Mouse (Mus musculus): ENCODE measurements around the gene Pkp3. TPM values are rescaled to one million over a fixed set of nuclear protein-coding genes. Genes with fewer than 3 reads are reported as not detected.
A peak's percentile ranks its signal among the peaks of the same experiment; 100 is the strongest.

The Pkp3 gene
- polyA plus RNA-seq, 1 experiment from 2014 or later, result 0.18 TPM

DNA sequence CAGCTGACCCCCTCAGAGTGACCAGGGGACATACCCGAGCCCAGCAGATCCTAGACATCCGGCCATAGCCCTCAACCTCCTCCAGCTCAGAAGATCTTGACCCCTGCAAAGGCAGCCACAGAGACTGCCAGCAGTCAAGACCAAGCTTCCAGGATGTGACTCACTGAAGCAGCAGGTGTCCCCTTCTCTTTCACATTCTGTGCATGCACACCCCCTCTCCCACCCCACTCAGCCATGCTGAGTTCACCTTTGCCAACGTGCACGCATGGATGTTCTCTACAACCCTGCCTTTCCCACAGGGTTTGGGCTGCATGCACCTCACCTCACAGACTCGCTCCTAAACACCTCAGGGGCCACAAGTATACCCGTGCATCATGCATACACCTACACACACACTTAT lies 18.0 kb downstream of the Pkp3 start:
- no peak overlapping the region for H3K27ac ChIP-seq (replicated peaks)
- H3K9me3 ChIP-seq (replicated peaks), result no peaks in the 10 kb centered on the region
- WGBS, result 82% methylated on average over 6 of the region's 6 CpGs
- H3K36me3 ChIP-seq, result no peaks in the 10 kb centered on the region
- H3K9ac ChIP-seq (replicated peaks), result no peak overlapping the region
- ATAC-seq (ENCODE audit: low FRiP score), result no peak
- H3K4me1 ChIP-seq, result peaks cover 19% of the 10 kb centered on the region
- H3K4me3 ChIP-seq (replicated peaks), result no peak overlapping the region
- 0 out of 2 replicates have a peak overlapping the region, but pooled peaks have one; percentile 6 for H3K4me2 ChIP-seq
- peaks cover 43% of the 10 kb centered on the region for H3K27me3 ChIP-seq (replicated peaks)

DNA sequence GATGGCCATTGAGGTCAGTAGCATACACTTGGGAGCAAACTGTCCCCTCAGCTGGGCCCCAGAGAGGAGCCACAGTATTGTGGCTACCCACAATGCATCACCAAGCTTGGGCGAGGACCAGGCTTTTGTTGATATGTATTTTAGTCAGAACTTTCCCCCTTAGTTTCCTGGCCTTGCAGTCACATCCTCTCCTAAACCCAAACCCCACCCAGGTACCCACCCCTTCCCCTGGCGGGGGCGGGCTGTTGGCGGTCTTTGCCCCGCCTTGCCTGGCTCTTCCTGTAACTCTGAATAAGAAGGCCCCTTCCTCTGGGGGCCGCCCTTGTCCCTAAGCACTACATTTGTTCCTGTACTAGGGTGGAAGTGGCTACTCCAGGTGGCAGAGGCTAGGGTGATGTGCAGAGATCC lies 18.6 kb downstream of the Pkp3 start:
- no peaks in the 10 kb centered on the region for H3K36me3 ChIP-seq
- H3K4me3 ChIP-seq (replicated peaks), result no peak overlapping the region
- H3K4me2 ChIP-seq, result 0 out of 2 replicates have a peak overlapping the region, but pooled peaks have one; percentile 6
- no peaks in the 10 kb centered on the region for H3K9me3 ChIP-seq (replicated peaks)
- 50% methylated on average over 6 of the region's 6 CpGs for WGBS
- ATAC-seq (ENCODE audit: low FRiP score), result no peak
- no peak overlapping the region for H3K9ac ChIP-seq (replicated peaks)
- H3K4me1 ChIP-seq, result peaks cover 19% of the 10 kb centered on the region
- H3K27me3 ChIP-seq (replicated peaks), result peaks cover 49% of the 10 kb centered on the region
- H3K27ac ChIP-seq (replicated peaks), result no peak overlapping the region

DNA sequence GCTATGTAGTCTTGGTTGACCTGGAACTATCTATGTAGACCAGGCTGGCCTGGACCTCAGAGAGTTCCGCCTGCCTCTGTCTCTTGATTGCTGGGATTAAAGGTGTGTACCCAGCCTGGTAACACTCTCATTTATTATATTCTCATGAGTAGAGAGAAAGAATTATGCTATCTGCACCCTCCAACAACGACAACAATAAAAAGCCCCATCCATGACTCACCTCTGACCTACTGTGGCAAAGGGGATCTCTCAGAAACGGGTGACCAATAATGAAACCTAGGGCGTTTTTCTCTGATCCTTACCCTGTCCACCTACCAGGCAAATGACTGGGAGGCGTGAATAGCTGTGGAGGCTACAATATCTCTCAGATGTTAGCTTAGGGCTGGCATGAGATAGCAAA lies 19.2 kb downstream of the Pkp3 start:
- Histone ChIP-seq H3K4me1 (peaks cover 18% of the 10 kb centered on the region), H3K9me3 (replicated peaks) (no peaks in the 10 kb centered on the region), H3K4me3 (replicated peaks) (no peak overlapping the region), H3K27ac (replicated peaks) (no peak overlapping the region), H3K9ac (replicated peaks) (no peak overlapping the region), H3K36me3 (no peaks in the 10 kb centered on the region), H3K27me3 (replicated peaks) (peaks cover 55% of the 10 kb centered on the region), H3K4me2 (no peak overlapping the region)
- no peak for ATAC-seq (ENCODE audit: low FRiP score)
- WGBS, result 77% methylated on average over 5 of the region's 5 CpGs

DNA sequence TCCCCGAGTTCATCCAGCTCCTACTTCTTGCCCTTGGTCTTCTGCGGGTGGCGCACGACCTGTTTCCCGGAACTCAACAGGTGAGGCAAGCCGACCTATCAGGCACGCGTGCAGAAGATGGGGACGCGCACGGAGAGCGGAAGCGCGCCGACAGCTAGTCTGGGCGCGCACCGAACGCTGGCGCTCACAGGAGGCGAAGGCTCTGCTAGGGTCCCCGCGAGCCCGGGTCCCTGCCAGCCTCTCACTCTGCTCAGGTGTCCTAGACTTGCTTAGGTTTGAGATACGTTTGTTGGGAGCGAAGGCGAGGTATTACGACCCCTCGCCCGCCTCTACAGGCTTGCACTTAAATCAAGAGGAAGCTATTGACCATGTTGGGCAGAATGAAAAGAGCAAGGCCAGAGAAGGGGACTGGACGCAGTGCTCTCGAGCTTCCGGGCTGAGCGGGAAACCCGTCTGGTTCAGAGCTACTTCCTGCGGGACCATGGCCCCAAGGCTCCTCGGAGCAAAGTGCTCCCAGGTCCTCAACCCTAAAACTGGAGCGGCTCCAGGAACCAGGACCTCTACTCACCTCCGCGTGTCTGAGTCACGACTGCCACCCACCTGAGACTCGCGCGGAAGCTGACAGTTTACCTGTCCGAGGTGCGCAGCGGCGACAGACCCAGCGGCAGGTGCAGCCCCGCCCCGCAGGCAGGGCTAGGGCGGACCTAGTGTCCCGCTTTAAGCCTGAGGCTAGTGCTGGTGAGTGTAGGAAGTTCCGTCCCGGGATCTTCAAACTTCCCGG lies 22.1 kb downstream of the Pkp3 start, which contains the start of gene Sigirr:
Sigirr (minus strand) TSS at position 662 of the 781 bp plus-strand sequence.
- Histone ChIP-seq H3K36me3 (no peaks in the 10 kb centered on the region), H3K27ac (replicated peaks) (no peak within 1 kb of the TSS), H3K9me3 (replicated peaks) (no peaks in the 10 kb centered on the region), H3K4me3 (replicated peaks) (peak within 1 kb of the TSS; percentile 46), H3K4me1 (peaks cover 13% of the 10 kb centered on the region), H3K9ac (replicated peaks) (peak within 1 kb of the TSS; percentile 42), H3K27me3 (replicated peaks) (peaks cover 53% of the 10 kb centered on the region), H3K4me2 (peak within 1 kb of the TSS; percentile 77)
- WGBS, result 1% methylated on average over 56 of the region's 56 CpGs
- ATAC-seq (ENCODE audit: low FRiP score), result peak; percentile 65

DNA sequence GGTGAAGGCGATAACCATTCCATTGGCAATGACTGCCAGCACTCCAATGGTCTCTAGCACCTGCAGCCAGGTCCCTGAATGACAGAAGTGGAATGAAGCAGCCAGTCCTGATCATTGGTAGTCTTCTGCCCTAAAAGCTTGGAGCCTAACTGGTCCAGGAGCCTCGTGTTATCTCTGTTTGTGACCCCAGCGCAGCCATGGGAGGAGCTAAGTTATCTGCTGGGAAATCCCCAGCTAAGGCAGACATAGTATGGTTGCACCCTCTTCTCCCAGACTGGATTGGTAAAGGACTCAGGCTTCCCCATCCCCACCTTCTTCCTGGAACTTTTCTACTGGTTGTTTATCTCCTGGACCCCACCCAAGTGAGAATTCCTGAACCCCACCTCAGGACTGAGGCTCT lies 25.1 kb downstream of the Pkp3 start:
- Histone ChIP-seq H3K36me3 (no peaks in the 10 kb centered on the region), H3K4me1 (peaks cover 13% of the 10 kb centered on the region), H3K9me3 (replicated peaks) (no peaks in the 10 kb centered on the region), H3K4me2 (no peak overlapping the region), H3K27me3 (replicated peaks) (peaks cover 49% of the 10 kb centered on the region), H3K4me3 (replicated peaks) (no peak overlapping the region), H3K27ac (replicated peaks) (no peak overlapping the region), H3K9ac (replicated peaks) (no peak overlapping the region)
- WGBS, result 71% methylated on average over 3 of the region's 3 CpGs
- no peak for ATAC-seq (ENCODE audit: low FRiP score)

DNA sequence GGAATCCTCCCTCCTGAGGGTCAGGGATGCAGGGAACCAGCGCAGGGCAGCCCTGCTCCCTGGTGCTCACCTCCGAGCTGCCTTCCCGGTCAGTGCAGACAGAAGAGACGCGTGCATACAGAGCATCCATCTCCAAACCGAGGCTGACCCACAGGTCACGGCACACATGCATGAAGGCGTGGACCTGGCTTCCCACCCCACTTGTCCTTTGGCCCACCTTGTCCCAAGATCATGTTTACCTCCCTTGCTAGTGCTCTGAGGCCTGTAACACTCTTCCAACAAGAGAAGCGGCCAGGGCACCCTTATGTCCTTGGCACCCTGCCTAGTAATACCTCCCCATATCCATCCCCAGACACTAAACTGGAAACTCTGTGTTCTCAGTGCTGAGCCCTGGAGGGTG lies 37.9 kb downstream of the Pkp3 start:
- ATAC-seq (ENCODE audit: low FRiP score), result no peak
- no peak overlapping the region for H3K4me2 ChIP-seq
- no peak overlapping the region for H3K27ac ChIP-seq (replicated peaks)
- WGBS, result 91% methylated on average over 9 of the region's 9 CpGs
- no peaks in the 10 kb centered on the region for H3K9me3 ChIP-seq (replicated peaks)
- no peak overlapping the region for H3K4me3 ChIP-seq (replicated peaks)
- H3K4me1 ChIP-seq, result no peaks in the 10 kb centered on the region
- no peak overlapping the region for H3K9ac ChIP-seq (replicated peaks)
- H3K27me3 ChIP-seq (replicated peaks), result peaks cover 10% of the 10 kb centered on the region; the same call in 1 of the 2 replicates
- H3K36me3 ChIP-seq, result no peaks in the 10 kb centered on the region

DNA sequence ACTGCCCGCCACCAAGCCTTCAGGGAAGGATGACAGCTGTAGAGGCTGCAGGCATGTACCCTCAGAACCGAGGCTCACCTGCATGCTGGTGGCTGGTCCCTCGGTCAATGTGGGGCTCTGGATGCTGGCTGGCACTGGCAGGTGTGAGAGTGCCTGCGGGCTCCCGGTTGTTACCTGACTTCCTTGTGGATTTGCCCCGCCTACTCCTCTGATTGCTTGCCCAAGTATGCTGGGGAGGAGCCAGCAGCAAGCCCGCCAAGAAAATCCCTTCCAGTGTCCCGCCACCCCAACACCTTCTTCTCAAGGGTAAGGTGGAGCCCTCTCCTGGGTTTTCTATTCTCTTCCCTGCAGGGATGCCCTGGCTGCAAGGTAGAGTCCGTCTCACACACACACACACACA lies 39.6 kb downstream of the Pkp3 start, which contains the start of gene Ano9:
Ano9 (minus strand) TSS at position 171 of the 400 bp plus-strand sequence.
- Histone ChIP-seq H3K9ac (replicated peaks) (no peak within 1 kb of the TSS), H3K9me3 (replicated peaks) (no peaks in the 10 kb centered on the region), H3K4me2 (0 out of 2 replicates have a peak within 1 kb of the TSS, but pooled peaks have one; percentile 9), H3K27me3 (replicated peaks) (peaks cover 10% of the 10 kb centered on the region; the same call in 1 of the 2 replicates), H3K4me1 (no peaks in the 10 kb centered on the region), H3K36me3 (no peaks in the 10 kb centered on the region), H3K27ac (replicated peaks) (no peak within 1 kb of the TSS), H3K4me3 (replicated peaks) (no peak within 1 kb of the TSS)
- WGBS, result 17% methylated on average over 9 of the region's 9 CpGs
- ATAC-seq (ENCODE audit: low FRiP score), result no peak

DNA sequence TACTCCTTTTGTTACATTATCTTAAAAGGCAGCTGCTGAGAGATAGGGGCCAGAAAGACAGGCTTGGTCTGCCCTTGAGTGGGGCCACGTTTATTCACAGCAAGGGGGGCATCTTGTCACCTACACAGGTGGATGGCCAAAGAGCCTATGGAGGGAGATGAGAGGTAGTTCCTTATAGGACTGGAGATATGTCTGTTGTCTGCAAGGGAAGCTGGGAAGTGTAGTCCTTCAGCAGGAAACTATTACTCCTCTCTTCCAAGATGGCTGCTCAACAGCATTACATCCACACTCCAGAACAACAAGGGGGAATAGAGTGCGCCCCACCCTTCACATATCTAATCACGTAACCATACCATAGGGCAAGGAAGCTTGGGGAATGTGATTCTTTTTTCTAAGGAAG lies 41.5 kb downstream of the Pkp3 start:
- Histone ChIP-seq H3K27me3 (replicated peaks) (peaks cover 10% of the 10 kb centered on the region; the same call in 1 of the 2 replicates), H3K9ac (replicated peaks) (no peak overlapping the region), H3K9me3 (replicated peaks) (no peaks in the 10 kb centered on the region), H3K4me1 (peaks cover 5% of the 10 kb centered on the region; the same call in 1 of the 2 replicates), H3K36me3 (no peaks in the 10 kb centered on the region), H3K4me3 (replicated peaks) (no peak overlapping the region), H3K27ac (replicated peaks) (no peak overlapping the region), H3K4me2 (no peak overlapping the region)
- WGBS, result 74% methylated on average over 3 of the region's 3 CpGs
- ATAC-seq (ENCODE audit: low FRiP score), result no peak

DNA sequence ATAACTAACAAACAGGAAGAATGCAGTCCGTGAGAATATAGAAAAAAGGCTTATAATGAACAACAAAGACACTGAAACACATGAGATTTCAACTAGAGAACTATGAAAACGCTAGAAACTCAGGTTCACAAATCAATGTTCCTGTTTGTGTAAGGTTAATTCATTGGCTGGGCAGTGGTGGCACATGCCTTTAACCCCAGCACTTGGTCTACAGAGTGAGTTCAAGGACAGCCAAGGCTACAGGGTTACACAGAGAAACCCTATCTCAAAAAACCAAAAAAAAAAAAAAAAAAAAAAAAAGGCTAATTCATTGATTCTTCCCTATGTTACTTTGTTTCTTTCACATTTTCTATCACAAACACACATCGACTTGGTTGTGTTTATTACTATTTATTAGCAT lies 42.6 kb downstream of the Pkp3 start:
- Histone ChIP-seq H3K9me3 (replicated peaks) (no peaks in the 10 kb centered on the region), H3K36me3 (no peaks in the 10 kb centered on the region), H3K9ac (replicated peaks) (no peak overlapping the region), H3K27ac (replicated peaks) (no peak overlapping the region), H3K4me1 (peaks cover 5% of the 10 kb centered on the region; the same call in 1 of the 2 replicates), H3K4me3 (replicated peaks) (no peak overlapping the region), H3K4me2 (no peak overlapping the region), H3K27me3 (replicated peaks) (peaks cover 10% of the 10 kb centered on the region; the same call in 1 of the 2 replicates)
- 88% methylated on average over 3 of the region's 3 CpGs for WGBS
- ATAC-seq (ENCODE audit: low FRiP score), result no peak

DNA sequence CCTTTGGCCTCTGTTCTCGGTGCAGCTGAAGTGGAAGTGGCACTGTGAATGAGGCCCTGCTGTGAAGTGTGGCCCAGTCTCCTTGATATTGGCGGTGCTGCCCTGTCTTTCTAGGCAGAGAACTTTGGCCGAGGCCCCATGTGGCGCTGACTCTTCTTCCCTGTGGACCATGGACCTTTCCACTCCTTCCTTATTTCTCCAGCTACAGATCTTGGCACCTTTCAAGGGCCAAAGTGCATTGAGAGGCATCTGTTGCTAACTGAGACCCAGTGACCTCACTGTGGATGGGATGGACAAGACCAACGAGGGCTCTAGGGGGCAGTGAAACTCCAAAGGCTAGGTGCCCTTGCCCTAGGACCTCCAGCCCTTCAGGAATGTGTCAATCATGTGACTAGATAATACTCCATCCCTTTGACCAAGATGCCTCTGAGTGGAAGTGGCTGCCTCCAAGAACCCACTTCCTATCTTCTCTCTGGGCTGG lies 43.1 kb downstream of the Pkp3 start:
- no peak for ATAC-seq (ENCODE audit: low FRiP score)
- Histone ChIP-seq H3K4me2 (no peak overlapping the region), H3K27ac (replicated peaks) (no peak overlapping the region), H3K9ac (replicated peaks) (no peak overlapping the region), H3K4me1 (peaks cover 5% of the 10 kb centered on the region; the same call in 1 of the 2 replicates), H3K4me3 (replicated peaks) (no peak overlapping the region), H3K9me3 (replicated peaks) (no peaks in the 10 kb centered on the region), H3K27me3 (replicated peaks) (peaks cover 10% of the 10 kb centered on the region; the same call in 1 of the 2 replicates), H3K36me3 (no peaks in the 10 kb centered on the region)
- 83% methylated on average over 5 of the region's 5 CpGs for WGBS

DNA sequence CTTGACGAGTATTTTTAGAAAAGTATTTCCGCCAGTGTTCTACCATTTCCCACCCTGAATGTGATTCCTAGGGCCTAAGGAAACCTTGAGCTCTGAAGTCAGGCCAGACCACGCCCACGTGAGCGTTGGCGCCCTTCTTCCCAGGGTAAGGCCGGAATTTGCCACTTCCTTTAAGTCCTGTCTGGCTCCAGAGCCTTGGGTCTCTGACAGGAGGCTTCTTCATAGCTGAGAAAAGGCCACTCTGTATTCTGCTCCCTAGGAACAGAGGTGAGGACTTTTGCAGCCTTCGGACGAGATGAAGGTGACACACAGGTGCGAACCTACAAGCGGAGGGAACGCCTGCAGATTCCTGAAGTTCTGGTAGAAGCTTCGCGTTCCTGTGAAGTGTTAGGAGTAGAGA lies 44.2 kb downstream of the Pkp3 start, which contains the start of gene Ptdss2:
Ptdss2 (plus strand) TSS at position 138 of the 400 bp plus-strand sequence.
- Histone ChIP-seq H3K9ac (replicated peaks) (peak within 1 kb of the TSS; percentile 67), H3K4me2 (peak within 1 kb of the TSS; percentile 64), H3K4me3 (replicated peaks) (peak within 1 kb of the TSS; percentile 63), H3K9me3 (replicated peaks) (no peaks in the 10 kb centered on the region), H3K27me3 (replicated peaks) (peaks cover 10% of the 10 kb centered on the region; the same call in 1 of the 2 replicates), H3K4me1 (peaks cover 5% of the 10 kb centered on the region; the same call in 1 of the 2 replicates), H3K36me3 (no peaks in the 10 kb centered on the region), H3K27ac (replicated peaks) (peak within 1 kb of the TSS; percentile 80)
- no peak for ATAC-seq (ENCODE audit: low FRiP score)
- 49% methylated on average over 14 of the region's 14 CpGs for WGBS
